Mouse (Mus musculus) spleen, postnatal 14 days (tissue): Measurements from ENCODE around the gene Vkorc1.
"Not testable (repeated sequence)": the region's sequence is repeated elsewhere in the genome, so short reads cannot be mapped to it uniquely, and the experiment has no call there.

Experiments
- DNase-seq, 2 experiments: peaks; one replicate each; pipeline ENCODE4 v3.0.0; 2021 to 2022; ENCODE audit warnings: low spot score in 2 of 2

The Vkorc1 gene

DNA sequence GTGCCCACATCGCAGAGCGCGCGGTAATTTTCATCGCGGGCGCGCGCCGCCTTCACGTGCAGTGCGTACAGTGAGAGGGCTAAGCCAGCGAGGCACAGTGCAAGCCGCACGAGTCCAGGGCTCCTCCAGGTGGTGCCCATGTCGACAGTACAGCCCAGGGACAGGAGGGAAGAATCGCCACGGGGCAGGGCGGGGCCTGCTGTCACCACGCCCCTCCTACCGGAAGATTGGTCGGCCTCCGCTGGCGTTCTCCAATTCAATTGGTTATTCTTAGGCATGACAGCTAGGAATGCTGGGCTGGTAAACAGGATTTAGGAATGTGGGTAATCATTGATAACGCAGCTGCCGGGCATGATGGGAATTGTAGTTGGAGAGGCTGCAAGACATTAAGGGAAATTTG, at the start of gene Vkorc1, which contains the start of gene Gm21974:
TSS of gene Vkorc1 (minus strand) at position 176 of the 400 bp plus-strand sequence.
TSS of gene Gm21974 (minus strand) at position 13 of the 400 bp plus-strand sequence.
- peak; percentile 82 for DNase-seq

DNA sequence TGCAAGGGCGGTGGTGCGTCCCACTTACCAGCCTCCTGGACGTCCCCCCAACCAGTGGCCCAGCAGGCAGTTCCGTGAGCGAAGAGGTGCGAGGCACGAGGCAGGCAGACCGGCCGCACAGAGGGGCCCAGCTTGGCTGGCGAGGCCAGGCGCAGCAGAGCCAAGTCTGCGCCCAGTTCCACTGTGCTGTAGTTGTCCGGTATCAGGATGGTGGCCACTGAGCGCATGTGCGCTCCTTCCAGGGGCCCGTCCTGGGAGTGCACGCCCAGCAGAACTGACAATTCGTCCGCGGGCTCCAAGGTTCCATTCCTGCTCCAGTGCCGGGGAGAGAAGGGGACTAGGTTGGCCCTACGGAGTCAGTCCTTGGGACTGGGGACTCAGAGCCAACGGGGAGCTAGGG, 49.2 kb upstream of the Vkorc1 start:
- no peak for DNase-seq

DNA sequence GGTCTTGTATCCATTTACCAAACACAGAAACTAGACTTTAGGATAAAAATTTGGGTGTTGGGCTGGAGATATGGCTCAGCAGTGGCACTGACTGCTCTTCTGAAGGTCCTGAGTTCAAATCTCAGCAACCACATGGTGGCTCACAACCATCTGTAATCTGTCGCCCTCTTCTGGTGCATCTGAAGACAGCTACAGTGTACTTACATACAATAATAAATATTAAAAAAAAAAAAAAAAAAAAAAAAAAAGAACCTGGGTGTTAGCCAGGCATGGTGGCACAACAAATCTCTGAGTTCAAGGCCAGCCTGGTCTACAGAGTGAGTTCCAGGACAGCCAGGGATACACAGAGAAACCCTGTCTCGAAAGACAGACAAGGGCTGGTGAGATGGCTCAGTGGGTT, 46.7 kb upstream of the Vkorc1 start:
- DNase-seq, result not testable (repeated sequence)

DNA sequence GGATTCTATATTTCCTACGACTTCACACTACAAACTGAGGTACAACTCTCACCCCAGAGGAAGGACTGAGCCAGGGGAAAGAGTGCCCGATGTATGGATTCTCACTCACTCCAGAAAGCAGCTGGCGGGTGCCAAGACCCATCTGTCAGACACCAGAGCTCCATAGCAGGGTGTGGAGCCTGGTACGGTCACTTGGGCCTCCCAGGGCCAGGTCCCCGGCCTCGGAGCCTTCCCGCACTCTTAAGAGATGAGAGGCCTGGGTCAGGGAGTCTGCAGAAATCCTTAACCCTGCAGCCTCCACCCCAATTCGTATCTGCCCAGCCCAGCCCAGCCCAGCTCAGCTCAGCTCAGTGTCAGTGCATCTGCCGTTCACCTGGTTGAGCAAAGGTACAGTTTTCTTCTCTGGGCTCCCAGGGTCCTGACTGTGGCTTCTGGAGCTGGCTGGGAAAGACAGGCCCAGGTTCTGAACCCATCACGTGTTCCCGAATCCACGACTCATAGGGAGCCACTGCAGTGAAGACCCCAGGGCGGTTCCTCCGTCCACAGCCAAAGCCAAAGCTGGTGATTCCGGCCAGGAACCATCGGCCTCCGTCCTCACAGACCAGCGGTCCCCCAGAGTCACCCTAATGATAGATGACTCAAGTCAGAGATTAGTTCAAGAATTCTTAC, 40.9 kb upstream of the Vkorc1 start:
- no peak for DNase-seq

DNA sequence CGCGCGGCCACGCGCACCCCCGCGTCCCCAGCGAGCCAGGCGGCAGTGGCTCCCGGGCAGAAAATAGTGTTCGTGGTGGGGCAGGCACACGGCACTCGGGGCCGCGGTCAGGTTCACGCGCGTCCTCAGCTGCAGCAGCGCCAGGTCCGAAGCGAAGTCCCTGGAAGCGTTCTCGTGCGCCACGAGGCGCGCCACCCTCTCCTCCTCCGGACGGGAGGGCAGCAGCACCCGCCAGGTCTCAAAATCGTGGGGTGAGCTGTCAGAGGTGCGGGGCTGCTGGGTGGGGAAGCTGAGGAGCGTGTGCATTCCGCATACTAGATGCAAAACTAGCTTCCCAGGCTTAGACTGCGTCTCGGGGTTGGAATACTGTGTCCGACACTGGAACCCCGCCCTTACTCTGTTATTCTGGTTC, 40.3 kb upstream of the Vkorc1 start:
- DNase-seq, result no peak

DNA sequence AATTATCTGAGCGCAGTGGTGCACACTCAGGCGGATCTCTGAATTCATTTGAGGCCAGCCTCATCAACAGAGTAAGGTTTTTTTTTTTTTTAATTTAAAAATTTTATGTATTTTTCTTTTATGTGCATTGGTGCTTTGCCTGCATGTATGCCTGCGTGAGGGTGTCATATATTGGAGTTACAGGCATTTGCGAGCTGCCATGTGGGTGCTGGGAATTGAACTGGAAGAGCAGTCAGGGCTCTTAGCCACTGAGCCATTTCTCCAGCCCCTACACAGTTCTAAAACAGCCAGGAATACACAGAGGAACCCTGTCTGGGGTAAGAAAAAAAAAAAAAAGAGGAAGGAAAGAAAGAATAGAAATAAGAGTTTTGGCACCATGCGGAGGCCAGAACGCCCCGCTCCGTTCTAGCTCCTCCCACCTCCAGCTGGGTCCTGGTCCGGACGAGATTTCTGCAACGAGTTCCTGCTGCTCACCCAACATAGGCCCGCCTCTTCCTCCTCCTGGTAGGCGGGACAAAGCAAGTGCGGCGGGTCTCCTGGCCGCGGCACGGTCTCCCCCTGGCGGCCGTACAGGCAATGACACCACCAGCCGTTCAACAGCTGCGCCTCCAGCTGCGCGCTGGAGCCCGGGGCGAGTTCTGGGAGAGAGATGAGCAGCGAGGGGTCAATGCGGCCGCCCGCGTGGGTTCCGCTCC, 39.8 kb upstream of the Vkorc1 start:
- peak; percentile 89 to 94 for DNase-seq

DNA sequence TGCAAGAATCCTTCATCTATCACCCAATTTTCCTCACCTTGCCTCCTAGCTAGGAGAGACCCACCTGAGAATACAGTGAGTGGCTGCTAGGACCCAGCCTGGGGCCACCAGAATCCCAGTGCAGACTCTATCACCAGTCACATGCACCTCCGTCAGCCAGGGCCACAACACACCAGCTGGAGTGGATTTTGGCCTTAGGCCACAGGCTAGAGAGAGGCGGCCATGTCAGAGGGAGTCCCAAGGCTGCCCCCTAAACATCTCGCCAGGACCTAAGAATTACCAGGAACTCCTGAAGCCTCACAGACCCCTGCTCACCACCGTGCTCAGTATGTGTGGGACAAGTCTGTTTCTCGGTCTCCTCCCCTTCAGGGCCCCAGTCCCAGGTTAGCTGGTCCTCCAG, 38.7 kb upstream of the Vkorc1 start:
- DNase-seq, result no peak

DNA sequence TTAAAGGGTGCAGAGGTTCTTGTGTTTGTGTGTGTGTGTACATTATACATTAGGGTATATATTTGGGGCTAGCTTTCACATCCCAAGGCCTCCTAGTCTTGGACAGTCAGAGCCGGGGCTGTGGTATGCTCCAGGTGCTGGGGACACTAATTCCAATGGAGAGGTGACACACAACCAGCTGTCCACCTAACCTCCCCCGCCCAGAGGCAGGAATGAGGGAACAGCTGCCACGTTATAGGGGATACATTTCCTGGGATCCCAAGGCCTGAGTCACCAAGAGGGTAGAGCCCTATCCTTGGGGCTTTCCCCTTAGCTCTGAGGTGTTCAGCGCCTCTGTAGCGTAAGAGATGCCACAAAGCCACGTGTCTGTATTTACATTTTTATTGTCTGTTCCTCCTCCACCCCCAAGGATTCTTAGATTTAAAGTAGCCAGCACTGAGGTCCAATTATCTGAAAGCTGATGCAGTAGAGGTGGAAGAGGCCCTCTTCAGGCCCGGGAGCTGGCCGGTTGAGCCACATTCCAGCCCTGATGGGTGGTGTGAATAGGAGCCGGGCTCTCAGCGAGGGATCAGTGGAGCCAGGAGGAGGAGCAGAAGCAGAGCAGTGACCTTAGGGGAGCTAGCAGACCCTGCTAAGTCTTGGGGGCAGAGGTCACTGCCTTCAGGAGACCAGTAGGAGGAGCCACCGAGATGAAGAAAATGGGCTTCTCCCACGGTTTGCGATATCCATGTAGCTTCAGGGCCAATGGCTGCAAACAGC, 37.0 kb upstream of the Vkorc1 start:
- no peak for DNase-seq

DNA sequence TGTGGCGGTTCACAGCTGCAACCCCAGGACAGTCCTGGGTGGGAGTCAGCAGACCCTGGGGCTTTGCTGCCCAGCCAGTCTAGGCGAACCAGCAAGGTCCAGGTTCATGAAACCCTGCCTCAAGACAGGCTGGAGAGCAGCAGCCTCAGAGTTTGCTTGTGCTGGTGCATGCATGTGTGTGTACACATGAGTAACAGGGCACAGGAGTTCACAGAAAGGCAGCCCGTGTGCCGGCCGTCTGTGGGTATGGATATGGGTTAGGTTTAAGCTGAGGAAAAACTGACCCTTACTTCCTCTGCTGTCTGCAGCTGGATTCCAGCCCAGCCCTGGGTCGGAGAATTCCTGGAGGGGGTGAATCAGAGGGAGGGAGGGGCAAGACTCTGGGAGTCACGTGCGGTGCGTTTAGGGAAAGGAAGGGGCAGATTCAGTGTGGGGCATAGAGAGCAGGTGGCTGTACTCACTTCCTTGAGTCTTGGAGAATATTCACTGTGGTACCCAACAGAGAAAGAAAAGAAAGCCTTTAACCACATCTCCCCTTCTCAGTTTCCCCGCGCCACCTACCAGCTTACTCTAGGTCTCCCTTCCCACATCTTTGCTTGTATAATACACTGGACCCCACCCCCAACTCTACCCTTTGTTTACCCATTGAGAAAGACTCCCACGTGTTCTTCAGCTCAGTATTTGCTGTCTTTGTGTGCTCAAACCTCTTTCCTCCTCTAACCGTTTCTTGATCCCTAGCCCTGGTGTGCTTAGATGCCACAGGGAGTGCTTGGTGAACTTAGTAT, 36.1 kb upstream of the Vkorc1 start:
- no peak for DNase-seq

DNA sequence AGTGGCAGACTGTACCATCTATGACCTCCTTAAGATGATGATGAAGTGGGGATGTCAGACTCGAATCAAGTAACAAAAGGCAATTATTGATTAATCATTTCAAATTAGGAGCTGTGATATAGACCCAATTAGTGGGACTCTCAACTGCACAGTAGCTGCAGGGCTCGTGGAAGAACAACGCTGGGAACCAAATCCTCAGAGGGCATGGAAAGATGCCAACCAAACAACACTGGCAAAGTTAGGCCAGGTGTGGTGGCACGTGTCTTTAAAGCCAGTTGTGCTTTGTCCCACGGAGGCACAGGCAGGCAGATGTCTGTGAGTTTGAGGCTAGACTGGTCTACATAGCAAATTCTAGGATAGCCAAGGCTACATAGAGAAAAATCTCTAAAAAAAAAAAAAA, 35.2 kb upstream of the Vkorc1 start:
- no peak for DNase-seq

DNA sequence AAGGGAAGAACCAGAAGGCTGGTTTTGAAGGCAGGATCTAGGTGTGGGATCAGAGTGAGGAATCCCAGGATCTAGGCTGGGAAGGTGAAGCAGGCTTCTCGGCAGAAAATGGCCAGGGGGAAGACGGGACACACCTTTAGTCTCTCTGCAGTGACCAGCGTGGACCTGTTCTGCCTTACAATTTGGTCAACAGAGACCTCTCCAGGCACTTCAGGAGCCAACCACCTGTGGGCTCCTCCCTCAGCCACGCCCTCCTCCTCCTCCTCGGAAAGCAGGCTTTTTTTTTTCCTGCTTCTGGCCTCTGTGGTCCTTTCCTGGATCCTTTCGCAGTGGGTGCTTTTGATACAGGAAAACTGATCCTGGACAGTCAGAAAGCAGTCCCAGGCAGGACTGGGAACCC, 34.5 kb upstream of the Vkorc1 start, which contains the start of gene Prss8:
TSS of gene Prss8 (minus strand) at position 182 of the 400 bp plus-strand sequence.
- DNase-seq, result no peak

DNA sequence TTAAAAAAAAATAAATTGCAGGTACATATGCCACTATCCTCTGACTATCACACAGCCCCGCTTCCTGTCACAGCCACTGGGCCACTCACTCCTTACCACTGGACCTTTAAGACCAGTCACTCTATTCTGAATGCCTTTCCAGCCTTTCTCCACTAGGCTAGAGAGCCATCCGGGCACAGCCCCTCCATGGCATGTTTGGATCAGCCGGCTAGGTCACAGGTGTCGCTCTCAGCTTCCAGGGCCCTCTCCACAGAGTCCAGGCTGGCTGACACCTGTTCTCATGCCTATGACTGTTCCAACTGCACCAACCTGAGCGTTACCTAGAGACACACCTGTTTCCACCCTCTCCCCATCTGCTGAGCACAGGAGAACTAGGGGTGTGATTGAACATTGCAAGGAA, 33.2 kb upstream of the Vkorc1 start:
- DNase-seq, result no peak

DNA sequence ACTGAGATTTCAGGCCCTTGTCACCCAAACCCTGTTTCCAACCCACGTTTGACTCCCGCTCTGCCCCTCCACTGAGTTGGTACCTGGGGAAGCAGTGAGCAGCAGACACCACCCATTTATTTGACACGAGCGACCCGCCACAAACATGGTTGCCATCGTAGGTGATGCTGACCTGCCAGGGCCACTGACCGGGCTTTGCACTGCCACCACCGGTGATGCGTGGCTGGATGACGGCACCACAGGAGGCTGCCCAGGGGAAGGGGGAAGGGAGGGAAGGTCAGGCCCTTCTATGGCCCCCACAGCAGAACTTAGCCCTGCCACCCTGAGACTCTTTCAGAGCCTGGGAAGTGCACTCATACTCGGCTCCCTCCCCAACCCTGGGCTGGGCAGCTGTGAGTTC, 32.3 kb upstream of the Vkorc1 start:
- DNase-seq, result no peak

DNA sequence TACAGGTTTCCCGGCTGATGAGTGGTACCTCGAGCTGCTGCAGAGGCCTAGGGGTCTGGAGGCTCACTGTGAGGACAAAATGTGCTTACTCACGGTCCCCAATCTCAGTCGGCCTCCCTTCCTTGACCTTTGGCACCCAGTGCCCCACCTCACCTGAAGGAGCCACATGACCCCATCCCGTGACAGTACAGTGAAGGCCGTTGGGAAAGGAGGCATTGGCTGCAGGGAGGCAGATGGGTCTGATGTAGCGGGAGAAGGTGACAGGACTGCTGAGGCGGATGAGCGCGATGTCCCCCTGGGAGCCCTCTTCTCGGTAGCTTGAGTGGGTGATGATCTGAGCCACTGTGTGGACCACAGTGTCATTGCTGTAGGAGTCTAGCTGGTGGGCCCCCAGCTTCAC, 31.4 kb upstream of the Vkorc1 start:
- no peak for DNase-seq

DNA sequence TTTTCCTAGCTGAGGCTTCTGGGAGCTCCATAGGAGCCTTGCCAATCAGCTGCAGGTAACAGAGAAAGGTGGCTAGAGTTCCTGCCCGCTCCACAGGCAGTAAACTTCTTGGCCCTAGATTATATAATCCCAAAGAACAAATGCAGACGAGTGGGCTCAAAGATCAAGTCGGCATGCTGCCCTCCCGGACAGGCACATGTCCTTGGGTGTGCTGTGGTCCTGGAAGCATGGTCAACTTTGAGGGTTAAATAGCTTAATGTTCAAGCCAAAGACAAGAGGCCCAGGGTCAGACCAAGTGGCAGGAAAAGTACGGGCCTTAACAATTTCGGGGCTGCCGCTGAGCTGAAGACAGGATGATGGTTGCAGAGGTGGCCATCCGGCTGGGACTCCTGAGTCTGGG, 30.6 kb upstream of the Vkorc1 start:
- no peak for DNase-seq

DNA sequence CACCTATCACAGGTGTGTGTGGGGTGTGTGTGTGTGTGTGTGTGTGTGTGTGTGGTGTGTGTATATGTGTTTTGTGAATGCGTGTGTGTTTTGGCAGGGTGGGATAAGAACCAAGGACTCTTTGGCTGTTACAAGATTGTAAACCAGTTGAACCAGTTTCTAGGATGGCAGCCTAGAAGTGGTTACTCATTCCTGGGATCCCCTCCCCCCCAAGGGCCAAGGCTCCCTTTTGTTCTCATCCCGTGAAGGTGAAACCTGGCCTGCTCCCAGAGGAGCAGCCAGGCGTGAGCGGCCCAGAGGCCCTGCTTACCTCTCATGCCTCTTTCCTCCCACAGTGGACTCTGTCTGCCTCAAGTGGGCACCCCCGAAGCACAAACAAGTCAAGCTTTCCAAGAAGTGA, 29.8 kb upstream of the Vkorc1 start:
- no peak for DNase-seq

DNA sequence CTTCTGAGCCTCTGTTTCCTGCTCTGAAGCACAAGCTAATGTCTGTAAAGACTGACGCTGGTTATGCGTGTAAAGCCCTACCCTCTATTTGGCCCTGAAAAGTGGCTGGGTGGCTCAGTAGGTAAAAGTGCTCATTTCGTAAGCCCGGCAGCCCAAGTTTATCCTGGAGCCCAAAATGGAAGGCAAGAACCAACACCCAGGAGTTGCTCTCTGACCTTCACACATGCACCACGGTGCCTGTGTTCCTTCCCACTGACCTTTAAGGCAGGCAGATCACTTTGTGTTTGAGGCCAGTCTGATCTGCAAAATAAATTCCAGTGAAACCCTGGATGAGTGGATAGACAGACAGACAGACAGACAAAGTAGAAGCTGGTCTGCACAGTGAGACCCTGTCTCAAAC, 28.3 kb upstream of the Vkorc1 start:
- DNase-seq, result no peak

DNA sequence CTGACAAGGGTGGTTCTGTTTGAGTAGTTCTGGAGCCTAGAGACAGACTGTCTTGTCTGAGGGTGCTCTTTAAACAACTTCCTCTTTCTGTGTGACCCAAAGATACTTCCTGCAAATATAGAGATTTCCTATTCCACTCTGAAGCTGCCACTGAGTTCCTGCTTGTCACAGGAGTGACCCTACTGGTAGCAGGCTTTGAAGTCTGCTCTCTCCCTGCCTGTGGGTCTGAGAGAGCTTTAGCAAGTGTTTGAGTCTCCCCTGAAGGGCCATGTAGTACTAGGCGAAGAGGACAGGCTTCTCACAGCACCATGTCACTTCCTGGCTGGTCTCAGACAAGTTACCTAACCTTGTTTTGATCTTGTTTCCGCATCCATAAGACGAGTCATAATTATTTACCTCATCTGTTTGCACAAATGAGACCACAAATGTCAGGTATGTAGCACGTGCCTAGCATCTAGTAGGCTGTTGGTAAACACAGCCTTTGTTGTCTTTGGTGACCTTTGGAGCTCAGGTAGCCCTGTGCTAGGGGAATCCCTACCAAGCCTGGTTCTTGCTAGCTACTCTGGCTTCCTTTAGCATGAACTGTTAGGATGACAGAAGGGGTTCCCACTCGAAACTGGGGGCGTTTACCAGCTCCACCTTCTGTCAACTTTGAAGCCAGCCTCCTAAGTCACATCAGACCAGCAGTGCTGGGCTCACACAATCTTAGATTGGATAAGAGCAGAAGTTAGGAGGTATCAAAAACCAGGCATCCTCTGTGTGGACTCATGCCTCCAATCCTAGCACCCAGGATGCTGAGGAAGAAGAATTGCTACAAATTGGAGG, 27.2 kb upstream of the Vkorc1 start:
- no peak for DNase-seq

DNA sequence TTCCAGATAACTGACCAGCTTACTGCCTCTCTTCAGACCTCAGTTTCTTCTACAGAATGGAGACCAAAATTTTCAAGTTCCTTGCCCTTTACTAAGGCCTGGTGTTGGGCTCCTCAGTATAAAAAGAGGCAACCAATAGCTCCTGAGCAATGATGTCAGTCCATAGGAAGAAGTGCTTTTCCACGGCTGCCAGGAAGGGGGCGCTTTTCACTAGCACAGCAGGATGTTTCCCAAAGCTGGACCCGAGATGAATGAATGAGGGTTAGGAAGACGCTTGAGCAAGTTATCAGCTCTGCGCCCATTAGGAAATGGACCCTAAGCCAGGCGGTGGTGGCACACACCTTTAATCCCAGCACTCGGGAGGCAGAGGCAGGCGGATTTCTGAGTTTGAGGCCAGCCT, 26.1 kb upstream of the Vkorc1 start:
- no peak for DNase-seq

DNA sequence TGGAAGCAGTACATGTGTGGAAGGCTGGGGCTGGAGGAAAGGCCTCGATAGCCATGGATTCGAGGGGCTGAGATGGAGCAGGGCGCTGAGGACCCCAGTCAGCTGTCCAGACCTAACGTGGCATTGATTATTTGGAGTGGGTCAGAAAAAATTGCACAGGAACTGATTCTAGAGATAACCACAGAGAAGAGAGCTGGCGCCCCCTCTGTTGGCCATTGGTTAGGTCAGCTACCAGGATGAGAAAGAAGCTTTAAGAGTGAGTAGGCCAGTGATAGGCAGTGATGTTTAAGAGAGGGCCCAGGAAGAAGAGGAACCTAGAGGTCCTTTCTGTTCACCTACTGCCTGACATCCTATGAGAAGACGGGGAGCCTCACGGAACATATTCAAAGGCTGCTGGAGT, 23.9 kb upstream of the Vkorc1 start:
- DNase-seq, result peak in 1 of 2 experiments; percentile 39

DNA sequence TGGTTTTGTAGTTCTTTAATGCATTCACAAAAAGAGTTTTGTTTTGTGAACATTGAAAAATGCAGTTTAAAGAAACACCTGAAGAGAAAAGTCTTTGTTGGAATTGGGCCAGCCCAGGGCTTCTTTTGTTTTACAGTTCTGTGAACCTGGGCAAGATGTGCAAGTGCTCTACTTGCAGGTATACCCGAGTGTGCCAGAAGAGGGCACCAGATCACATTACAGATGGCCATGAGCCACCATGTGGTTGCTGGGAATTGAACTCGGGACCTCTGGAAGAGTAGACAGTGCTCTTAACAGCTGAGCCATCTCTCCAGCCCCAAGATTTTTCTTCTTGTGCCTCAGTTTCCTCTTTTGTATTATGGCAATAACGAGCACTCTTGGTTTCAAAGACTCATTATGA, 22.8 kb upstream of the Vkorc1 start:
- DNase-seq, result peak; percentile 30 to 63
